8 mouse cellular contexts compared by ENCODE assay signal in the genomic region with DNA sequence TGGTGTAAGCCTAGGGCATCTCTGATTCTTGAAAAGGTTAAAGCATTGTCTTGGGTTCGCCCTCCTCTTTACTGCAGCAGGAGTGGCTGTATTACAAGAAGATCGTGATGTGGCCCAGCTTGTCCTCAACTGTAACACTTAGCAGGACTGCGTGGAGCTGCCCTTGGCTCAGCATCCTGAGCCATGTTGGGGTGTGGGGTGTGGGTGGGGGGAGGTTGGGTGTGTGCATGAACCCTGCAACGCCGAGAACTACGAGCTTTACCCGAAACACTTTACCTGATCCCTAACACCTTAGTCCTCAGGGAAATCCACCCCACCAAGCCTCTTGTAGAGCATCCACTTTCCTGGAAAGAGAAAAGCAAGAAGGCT. TPM values are rescaled to one million over a fixed set of nuclear protein-coding genes. Genes with fewer than 3 reads are reported as not detected.
DNase-seq lines count a peak whose midpoint lies in the region; ATAC-seq and TF ChIP-seq lines count a peak whose summit lies in the region.

No protein-coding gene starts in this region.

- H3K36me3 ChIP-seq in CH12.LX (replicated peaks in 1 of 2; ENCODE audit: control insufficient read depth in 1 of 2, insufficient read depth in 1 of 2, low read length in 1 of 2), result peaks cover 29 to 33% of the 10 kb centered on the region in 2 experiments
- H3K36me3 ChIP-seq in forebrain, postnatal 0 days (ENCODE audit: insufficient read depth), result peaks cover 25% of the 10 kb centered on the region
- peaks cover 26% of the 10 kb centered on the region; the same call in 1 of the 2 replicates for H3K36me3 ChIP-seq in macrophage (ENCODE audit: inconsistent target)

- 41% methylated on average over 7 of the region's 7 CpGs for WGBS in forebrain, postnatal 0 days
- WGBS in macrophage (ENCODE audit: missing documents), result 36% methylated on average over 7 of the region's 7 CpGs

- TF ChIP-seq CTCF in gastrocnemius, adult 2 months (IDR thresholded peaks at IDR 0.05), result no peak
- no peak for TF ChIP-seq CTCF in CH12.LX (conservative IDR thresholded peaks at IDR 0.05 in 1 of 2, IDR thresholded peaks at IDR 0.05 in 1 of 2; ENCODE audit: low read depth in 2 of 2, low read length in 2 of 2)
- TF ChIP-seq CTCF in forebrain, postnatal 0 days (IDR thresholded peaks at IDR 0.05; ENCODE audit: low read depth), result no peak

- no peak for DNase-seq in gastrocnemius, adult 2 months
- no peak for DNase-seq in gastrocnemius, postnatal 4 days (ENCODE audit: low spot score in 2 of 2)
- DNase-seq in CH12.LX (ENCODE audit: extremely low read depth), result no peak
- DNase-seq in forebrain, postnatal 0 days, result no peak
- no peak for DNase-seq in frontal cortex, postnatal 14 days (ENCODE audit: low spot score in 2 of 2)
- no peak for DNase-seq in yolk sac, embryonic 10.5 days (ENCODE audit: low spot score)

- peaks cover 4 to 47% of the 10 kb centered on the region in 2 experiments for H3K4me1 ChIP-seq in CH12.LX (ENCODE audit: control insufficient read depth in 1 of 2, insufficient read depth in 2 of 2)
- H3K4me1 ChIP-seq in forebrain, postnatal 0 days (ENCODE audit: insufficient read depth), result peaks cover 7% of the 10 kb centered on the region; the same call in 1 of the 2 replicates

- no peaks in the 10 kb centered on the region for H3K9me3 ChIP-seq in CH12.LX (replicated peaks; ENCODE audit: low read length)
- no peaks in the 10 kb centered on the region for H3K9me3 ChIP-seq in forebrain, postnatal 0 days (ENCODE audit: low read length)

- dilution Hi-C loops in CH12.LX (cut with MboI; ENCODE audit: extremely low pct_ligation_motif_present, extremely low pct_unique_long_range_greater_than_20kb, low sequenced_read_pairs), result no loop called here

- peak overlapping the region; percentile 53 for H3K4me2 ChIP-seq in CH12.LX (ENCODE audit: insufficient read depth, low read depth, poor library complexity, severe bottlenecking)
- H3K4me2 ChIP-seq in forebrain, postnatal 0 days (ENCODE audit: low read depth), result peak overlapping the region; percentile 72

- H3K27me3 ChIP-seq in CH12.LX (replicated peaks), result no peaks in the 10 kb centered on the region
- no peaks in the 10 kb centered on the region for H3K27me3 ChIP-seq in forebrain, postnatal 0 days (ENCODE audit: insufficient read depth, low read length)

- TF ChIP-seq RAD21 in CH12.LX (IDR thresholded peaks at IDR 0.05; ENCODE audit: low read depth, low read length), result no peak

- H3K9ac ChIP-seq in CH12.LX (ENCODE audit: insufficient read depth, low read depth), result 0 out of 2 replicates have a peak overlapping the region, but pooled peaks have one; percentile 11
- peak overlapping the region; percentile 92 for H3K9ac ChIP-seq in forebrain, postnatal 0 days

- TF ChIP-seq EP300 in CH12.LX (IDR thresholded peaks at IDR 0.05; ENCODE audit: low read length), result no peak

- in situ Hi-C loops in CH12.LX (cut with MboI; ENCODE audit: low pct_ligation_motif_present, low pct_unique_long_range_greater_than_20kb, low sequenced_read_pairs), result no loop called here

- ATAC-seq in forebrain, postnatal 0 days, result peak; percentile 54
- ATAC-seq in megakaryocyte-erythroid progenitor cell, adult 5-6 weeks (replicated peaks; ENCODE audit: low FRiP score, low TSS enrichment, poor library complexity, severe bottlenecking), result no peak

- H3K79me2 ChIP-seq in CH12.LX (replicated peaks; ENCODE audit: control insufficient read depth, extremely low read depth, insufficient read depth, poor library complexity, severe bottlenecking) (peaks cover 36% of the 10 kb centered on the region), macrophage (ENCODE audit: inconsistent target) (peaks cover 40% of the 10 kb centered on the region)

- peak overlapping the region; percentile 81 for H3K4me3 ChIP-seq in gastrocnemius, adult 2 months
- H3K4me3 ChIP-seq in CH12.LX (replicated peaks in 1 of 3; ENCODE audit: low read depth in 2 of 3, low read length in 2 of 3, poor library complexity in 1 of 3), result peak overlapping the region; percentile 97 to 99 (median 98)
- peak overlapping the region; percentile 92 for H3K4me3 ChIP-seq in forebrain, postnatal 0 days (ENCODE audit: low read depth, low read length)
- peak overlapping the region; percentile 94; the same call in 1 of the 2 replicates for H3K4me3 ChIP-seq in macrophage (ENCODE audit: inconsistent target)

- H3K27ac ChIP-seq in gastrocnemius, adult 2 months, result peak overlapping the region; percentile 94
- H3K27ac ChIP-seq in CH12.LX (ENCODE audit: insufficient read depth, low read depth) (no peak overlapping the region), macrophage (no peak overlapping the region)
- peak overlapping the region; percentile 68; the same call in 1 of the 2 replicates for H3K27ac ChIP-seq in forebrain, postnatal 0 days (ENCODE audit: low read depth, low read length)

- intact Hi-C loops in gastrocnemius, adult 2 months (cut with DNase I), result no loop called here

- no peak for TF ChIP-seq POLR2A in CH12.LX (IDR thresholded peaks at IDR 0.05; ENCODE audit: low read depth, low read length)

TF ChIP-seq in CH12.LX, 34 proteins besides CTCF, POLR2A, EP300 and RAD21:
- TF ChIP-seq ZKSCAN1 (IDR thresholded peaks at IDR 0.05; ENCODE audit: borderline replicate concordance, low read depth, low read length) (no peak), ELF1 (IDR thresholded peaks at IDR 0.05; ENCODE audit: low read depth, low read length) (no peak), TCF12 (IDR thresholded peaks at IDR 0.05; ENCODE audit: low read depth, low read length) (no peak), JUN (IDR thresholded peaks at IDR 0.05; ENCODE audit: insufficient read depth, low read depth, low read length) (no peak), PAX5 (IDR thresholded peaks at IDR 0.05; ENCODE audit: low read length) (no peak), ZMIZ1 (IDR thresholded peaks at IDR 0.05; ENCODE audit: low read depth, low read length) (no peak), MEF2A (IDR thresholded peaks at IDR 0.05; ENCODE audit: borderline replicate concordance, low read depth, low read length) (no peak), RCOR1 (conservative IDR thresholded peaks at IDR 0.05; ENCODE audit: low read depth, low read length) (no peak), TBP (conservative IDR thresholded peaks at IDR 0.05; ENCODE audit: low read depth, low read length) (no peak), KAT2A (IDR thresholded peaks at IDR 0.05; ENCODE audit: insufficient replicate concordance, low read length) (no peak)

RNA-seq across cellular contexts. Expression of gene Rrp1, which starts 0.3 kb away (rescaled TPM):
- 10 to 100 TPM; 63.5 to 66.4 TPM for total RNA-seq in gastrocnemius, adult 2 months (2021)
- total RNA-seq in gastrocnemius, postnatal 4 days (2021), result 100 to 1,000 TPM; 113 to 119 TPM
- total RNA-seq in CH12.LX (2012; rRNA removed), result 189 and 203 TPM in 2 replicates
- 127 and 138 TPM in 2 replicates for total RNA-seq in CH12.LX (2014; rRNA removed)
- polyA plus RNA-seq in CH12.LX (2012; ENCODE audit: insufficient read length, low read depth), result 327 and 659 TPM in 2 replicates
- total RNA-seq in forebrain, postnatal 0 days (2014; rRNA removed), result 256 TPM in 2 replicates
- 401 and 455 TPM in 2 replicates for polyA plus RNA-seq in forebrain, postnatal 0 days (2015; fragmentation: Nextera tagmentation; extraction: Ambion mirVana)
- 100 to 1,000 TPM; 108 to 308 (median 161) TPM for total RNA-seq in macrophage (2018; cell fraction: chromatin; rRNA removed)
- 100 to 1,000 TPM in 22 of 26 experiments, 10 to 100 TPM in 4; 85.9 to 140 (median 115) TPM for total RNA-seq in macrophage (2018; cell fraction: cytosol; rRNA removed)
- 100 to 1,000 TPM in 21 of 26 experiments, 10 to 100 TPM in 5; 89.5 to 176 (median 115) TPM for total RNA-seq in macrophage (2018; cell fraction: nucleus; rRNA removed)
- 115 to 224 TPM (median 150 TPM) in 3 replicates for polyA plus RNA-seq in macrophage (2018)
- total RNA-seq in megakaryocyte-erythroid progenitor cell, adult 5-6 weeks (2014; fragmentation: Nextera tagmentation), result 202 and 217 TPM in 2 replicates
- total RNA-seq in megakaryocyte-erythroid progenitor cell, adult 5-6 weeks (2017), result 450 and 532 TPM in 2 replicates

RNA-seq across cellular contexts. Expression of gene Cstb, which starts 12.3 kb away (rescaled TPM):
- 10 to 100 TPM; 11.9 to 15.3 TPM for total RNA-seq in gastrocnemius, adult 2 months (2021)
- 10 to 100 TPM; 46.6 to 52.1 TPM for total RNA-seq in gastrocnemius, postnatal 4 days (2021)
- total RNA-seq in CH12.LX (2012; rRNA removed) (124 and 139 TPM in 2 replicates), CH12.LX (2014; rRNA removed) (226 and 239 TPM in 2 replicates)
- polyA plus RNA-seq in CH12.LX (2012; ENCODE audit: insufficient read length, low read depth) (194 and 206 TPM in 2 replicates), macrophage (2018) (1,283 to 1,841 TPM (median 1,659 TPM) in 3 replicates)
- 55.2 and 59.0 TPM in 2 replicates for total RNA-seq in forebrain, postnatal 0 days (2014; rRNA removed)
- 147 and 190 TPM in 2 replicates for polyA plus RNA-seq in forebrain, postnatal 0 days (2015; fragmentation: Nextera tagmentation; extraction: Ambion mirVana)
- 10 to 100 TPM; 13.6 to 78.0 (median 27.4) TPM for total RNA-seq in macrophage (2018; cell fraction: chromatin; rRNA removed)
- 1,000 to 10,000 TPM; 1,179 to 1,787 (median 1,377) TPM for total RNA-seq in macrophage (2018; cell fraction: cytosol; rRNA removed)
- 100 to 1,000 TPM in 24 of 26 experiments, 10 to 100 TPM in 2; 88.7 to 281 (median 189) TPM for total RNA-seq in macrophage (2018; cell fraction: nucleus; rRNA removed)
- total RNA-seq in megakaryocyte-erythroid progenitor cell, adult 5-6 weeks (2014; fragmentation: Nextera tagmentation), result 55.3 and 72.9 TPM in 2 replicates
- 28.9 and 35.7 TPM in 2 replicates for total RNA-seq in megakaryocyte-erythroid progenitor cell, adult 5-6 weeks (2017)

RNA-seq across cellular contexts. Expression of gene Pdxk, which starts 51.6 kb away (rescaled TPM):
- 10 to 100 TPM in 1 of 2 experiments, 1 to 10 TPM in 1; 5.1 to 10.4 TPM for total RNA-seq in gastrocnemius, adult 2 months (2021)
- total RNA-seq in gastrocnemius, postnatal 4 days (2021), result 1 to 10 TPM; 7.9 to 8.2 TPM
- total RNA-seq in CH12.LX (2012; rRNA removed) (6.4 and 8.4 TPM in 2 replicates), CH12.LX (2014; rRNA removed) (4.3 TPM in 2 replicates)
- polyA plus RNA-seq in CH12.LX (2012; ENCODE audit: insufficient read length, low read depth) (6.3 and 6.8 TPM in 2 replicates), macrophage (2018) (172 to 209 TPM (median 200 TPM) in 3 replicates)
- 30.5 and 43.6 TPM in 2 replicates for total RNA-seq in forebrain, postnatal 0 days (2014; rRNA removed)
- 20.0 and 30.7 TPM in 2 replicates for polyA plus RNA-seq in forebrain, postnatal 0 days (2015; fragmentation: Nextera tagmentation; extraction: Ambion mirVana)
- total RNA-seq in macrophage (2018; cell fraction: chromatin; rRNA removed), result 100 to 1,000 TPM in 5 of 26 experiments, 10 to 100 TPM in 18, 1 to 10 TPM in 3; 5.2 to 163 (median 28.1) TPM
- total RNA-seq in macrophage (2018; cell fraction: cytosol; rRNA removed), result 100 to 1,000 TPM in 25 of 26 experiments, 10 to 100 TPM in 1; 79.3 to 334 (median 151) TPM
- total RNA-seq in macrophage (2018; cell fraction: nucleus; rRNA removed), result 100 to 1,000 TPM in 9 of 26 experiments, 10 to 100 TPM in 17; 27.6 to 223 (median 87.2) TPM
- 19.2 and 20.1 TPM in 2 replicates for total RNA-seq in megakaryocyte-erythroid progenitor cell, adult 5-6 weeks (2014; fragmentation: Nextera tagmentation)
- total RNA-seq in megakaryocyte-erythroid progenitor cell, adult 5-6 weeks (2017), result 8.5 and 16.1 TPM in 2 replicates

Comparison
In these comparisons a context has a peak if more than half of its experiments do, and no peak if none do; other contexts are left out.
1. H3K27ac ChIP-seq: peak in gastrocnemius, adult 2 months (single experiment) and forebrain, postnatal 0 days (single experiment); none in CH12.LX (single experiment) and macrophage (single experiment).
2. Peak in every context shown above with its lines, with median percentiles within 50 percentile points of each other: H3K4me3 ChIP-seq.